Mouse (Mus musculus) cerebellum, adult 18-20 months (tissue): ENCODE results near the gene Bricd5.

Experiments
- DNase-seq, 2 experiments: peaks; one replicate each; pipeline ENCODE4 v3.0.0; 2021

Gene Bricd5

DNA sequence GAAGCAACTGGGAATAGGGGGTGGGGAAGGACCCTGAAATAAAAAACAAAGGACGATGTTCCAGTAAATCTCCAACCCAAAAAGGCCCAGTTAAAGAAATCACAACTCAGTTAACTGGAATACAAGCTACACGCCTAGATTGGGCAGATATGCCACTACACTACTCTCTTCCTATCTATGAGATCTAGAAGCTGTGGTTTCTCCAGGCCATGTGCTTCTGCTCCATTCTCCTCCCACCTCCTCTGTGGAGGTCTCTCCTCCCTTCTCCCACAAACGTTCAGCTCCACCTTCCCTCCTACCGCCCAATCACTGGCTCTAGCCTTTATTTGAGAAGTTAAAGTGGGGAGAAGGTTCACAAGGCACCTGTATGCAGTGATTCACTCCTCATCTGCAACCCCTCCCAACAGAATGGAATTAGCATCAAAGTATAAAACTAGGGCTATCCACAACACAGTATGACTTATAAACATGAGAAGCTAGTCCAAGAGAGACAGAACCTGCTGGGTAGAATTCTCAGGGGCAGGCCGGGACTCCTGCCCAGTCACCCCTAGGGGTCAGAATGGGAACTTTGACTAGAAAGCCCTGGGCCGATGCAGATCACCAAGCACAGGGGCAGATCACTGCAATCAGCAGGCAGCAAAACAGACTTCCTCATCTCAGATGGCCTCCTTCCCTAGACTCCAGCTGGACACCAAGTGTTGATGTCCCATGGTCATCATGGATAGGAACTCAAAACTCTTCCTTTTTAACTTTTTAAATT is 10.1 kb upstream of the Bricd5 start:
- DNase-seq, result no peak

DNA sequence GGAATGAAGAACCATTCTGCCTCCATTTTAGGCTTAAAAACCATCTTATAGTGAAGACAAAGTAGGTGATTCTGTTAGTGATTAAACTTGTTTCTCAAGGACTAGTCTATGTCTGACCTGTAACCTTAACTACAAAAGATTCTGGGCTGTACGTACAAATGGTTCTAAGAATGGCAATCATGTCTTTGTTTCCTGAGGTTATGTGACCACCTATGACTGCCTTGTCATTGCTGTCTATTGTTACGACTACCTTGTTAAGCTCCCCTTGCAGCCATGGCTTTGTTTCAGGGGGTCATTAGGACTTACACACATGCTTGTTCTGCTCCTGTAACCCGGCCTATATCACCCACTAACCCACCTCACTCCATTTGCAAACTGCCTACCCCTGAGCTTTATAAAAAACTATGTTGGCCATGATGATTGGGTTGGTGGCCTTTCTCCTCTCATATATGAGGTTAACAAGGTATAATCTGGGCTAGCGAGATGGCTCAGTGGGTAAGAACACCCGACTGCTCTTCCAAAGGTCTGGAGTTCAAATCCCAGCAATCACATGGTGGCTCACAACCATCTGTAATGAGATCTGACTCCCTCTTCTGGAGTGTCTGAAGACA is 4.9 kb upstream of the Bricd5 start:
- DNase-seq, result no peak

DNA sequence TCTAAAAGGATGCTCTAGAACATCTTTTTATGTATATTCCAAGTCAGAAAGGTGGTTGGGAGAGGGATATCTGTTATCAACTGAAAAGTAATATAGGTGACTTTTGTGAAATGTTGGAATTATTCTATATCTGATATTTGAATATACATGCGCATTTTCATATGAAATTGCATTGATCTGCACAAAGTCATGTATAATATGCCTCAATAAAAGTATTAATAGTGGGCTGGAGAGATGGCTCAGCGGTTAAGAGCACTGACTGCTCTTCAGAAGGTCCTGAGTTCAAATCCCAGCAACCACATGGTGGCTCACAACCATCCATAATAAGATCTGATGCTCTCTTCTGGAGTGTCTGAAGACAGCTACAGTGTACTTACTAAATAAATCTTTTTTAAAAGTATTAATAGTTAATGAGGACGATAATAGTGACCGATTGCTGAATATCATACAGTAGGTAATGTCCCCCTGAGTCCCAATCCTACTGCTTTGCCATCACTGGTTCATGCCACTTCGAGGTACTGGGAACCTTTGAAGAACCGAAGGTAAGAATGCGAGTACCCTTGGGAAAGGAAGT is 4.3 kb upstream of the Bricd5 start:
- no peak for DNase-seq

DNA sequence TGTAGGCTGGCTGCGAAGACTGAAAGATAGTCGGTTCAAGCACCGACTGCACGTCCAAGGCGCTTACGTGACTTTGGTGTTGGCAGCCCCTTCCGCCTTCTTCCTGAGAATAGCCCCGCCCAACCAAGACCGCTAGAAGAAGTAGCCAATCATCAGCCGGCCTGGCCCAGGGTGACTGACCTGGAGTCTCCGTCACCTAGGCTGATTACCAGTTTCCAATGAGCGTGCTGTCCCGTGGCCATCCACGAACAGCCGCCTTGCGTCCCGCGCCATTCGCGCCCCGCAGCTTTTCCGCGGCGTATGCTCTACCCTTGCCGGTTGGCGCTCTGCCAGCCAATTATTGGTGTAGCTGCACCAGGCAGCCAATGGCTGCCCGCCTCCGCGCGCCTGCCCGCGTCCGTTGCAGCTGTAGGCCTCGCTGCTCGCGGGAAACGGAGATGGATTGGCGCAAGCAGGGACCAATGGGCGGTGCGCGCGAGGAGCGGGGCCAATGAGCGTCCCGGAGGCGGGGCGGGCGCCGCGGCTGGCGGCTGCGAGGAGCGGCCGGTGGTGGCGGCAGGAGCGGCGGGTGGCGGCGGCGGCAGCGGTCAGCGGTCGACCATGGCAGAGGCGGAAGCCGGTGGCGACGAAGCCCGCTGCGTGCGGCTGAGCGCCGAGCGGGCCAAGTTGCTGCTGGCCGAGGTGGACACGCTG is 3.6 kb upstream of the Bricd5 start, which contains the start of the genes E4f1 and Pgp:
Gene E4f1, minus strand, starts transcription at position 404 of the 693 bp plus-strand sequence.
Gene Pgp, plus strand, starts transcription at position 483 of the 693 bp plus-strand sequence.
- peak; percentile 99 to 100 for DNase-seq

DNA sequence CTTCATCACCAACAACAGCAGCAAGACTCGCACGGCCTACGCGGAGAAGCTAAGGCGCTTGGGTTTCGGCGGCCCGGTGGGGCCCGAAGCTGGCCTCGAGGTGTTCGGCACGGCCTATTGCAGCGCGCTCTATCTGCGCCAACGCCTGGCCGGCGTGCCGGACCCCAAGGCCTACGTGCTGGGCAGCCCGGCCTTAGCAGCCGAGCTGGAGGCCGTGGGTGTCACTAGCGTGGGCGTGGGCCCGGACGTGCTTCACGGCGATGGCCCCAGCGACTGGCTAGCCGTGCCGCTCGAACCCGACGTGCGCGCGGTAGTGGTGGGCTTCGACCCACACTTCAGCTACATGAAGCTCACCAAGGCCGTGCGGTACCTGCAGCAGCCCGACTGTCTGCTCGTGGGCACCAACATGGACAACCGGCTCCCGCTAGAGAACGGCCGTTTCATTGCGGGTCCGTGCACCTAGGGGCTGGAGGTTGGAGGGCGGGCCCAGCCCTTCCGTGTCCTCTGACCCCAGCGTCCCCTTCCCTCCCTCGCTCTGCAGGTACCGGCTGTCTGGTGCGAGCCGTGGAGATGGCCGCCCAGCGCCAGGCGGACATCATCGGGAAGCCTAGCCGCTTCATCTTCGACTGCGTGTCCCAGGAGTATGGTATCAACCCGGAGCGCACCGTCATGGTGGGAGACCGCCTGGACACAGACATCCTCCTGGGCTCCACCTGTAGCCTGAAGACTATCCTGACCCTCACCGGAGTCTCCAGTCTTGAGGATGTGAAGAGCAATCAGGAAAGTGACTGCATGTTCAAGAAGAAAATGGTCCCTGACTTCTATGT is 2.8 kb upstream of the Bricd5 start:
- DNase-seq, result peak; percentile 40 to 67

DNA sequence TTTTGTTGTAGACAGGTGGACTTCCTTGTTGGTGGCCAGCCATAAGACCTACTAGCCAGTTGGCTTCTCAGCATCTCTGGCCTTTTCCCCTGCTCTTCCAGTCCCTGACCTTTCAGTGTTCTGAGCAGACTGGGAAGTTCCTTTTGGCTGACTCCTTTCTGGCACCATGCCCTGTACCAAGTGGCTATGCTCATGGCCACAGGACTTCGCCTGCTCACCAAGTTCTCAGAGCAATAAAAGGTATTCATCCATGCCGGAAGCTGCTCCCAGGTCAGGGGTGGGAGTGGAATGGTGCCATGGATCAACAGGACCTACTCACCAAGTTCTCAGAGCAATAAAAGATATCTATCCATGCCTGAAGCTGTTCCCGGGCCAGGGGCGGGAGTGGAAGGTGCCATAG is 1.2 kb upstream of the Bricd5 start:
- DNase-seq, result peak; percentile 72 to 78

DNA sequence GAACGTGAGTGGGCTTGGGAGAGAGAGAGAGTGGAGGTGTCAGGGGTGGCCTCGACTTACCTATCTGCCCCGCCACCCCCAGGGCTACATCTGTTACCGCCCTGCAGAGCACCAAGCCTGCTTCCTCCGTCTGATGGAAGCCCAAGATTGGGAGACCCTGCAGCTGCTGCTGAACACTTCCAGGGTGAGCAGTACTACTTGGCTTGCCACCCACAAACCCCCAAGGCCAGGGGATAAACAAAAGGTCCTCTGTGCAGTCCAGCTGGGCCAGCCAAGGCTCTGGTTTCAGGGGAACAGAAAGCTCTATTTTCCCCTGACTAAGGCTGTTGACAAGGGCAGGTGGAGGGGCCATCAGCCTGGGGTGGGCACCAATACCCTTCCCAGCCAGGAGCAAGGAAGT is 873 bp downstream of the Bricd5 start:
- peak in 1 of 2 experiments; percentile 24 for DNase-seq

DNA sequence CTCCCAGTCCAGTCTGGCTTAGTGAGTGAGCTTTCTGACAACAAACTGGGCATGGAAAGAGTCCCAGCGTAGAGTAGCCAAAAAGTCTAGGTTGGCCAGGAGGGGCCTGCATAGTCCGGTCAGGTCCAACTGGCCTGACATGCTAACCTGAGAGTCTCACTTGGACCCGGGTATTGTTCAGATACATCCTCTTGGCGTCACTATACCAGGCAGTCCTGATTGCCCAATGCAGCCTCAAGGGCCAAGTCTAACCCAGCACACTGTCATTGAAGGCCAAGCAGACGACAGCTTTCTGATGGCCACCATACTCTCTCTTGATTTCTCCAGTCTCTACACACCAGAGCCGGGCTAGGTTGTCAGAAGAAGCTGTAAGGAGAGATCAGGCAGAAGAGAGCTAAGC is 1.9 kb downstream of the Bricd5 start:
- no peak for DNase-seq

DNA sequence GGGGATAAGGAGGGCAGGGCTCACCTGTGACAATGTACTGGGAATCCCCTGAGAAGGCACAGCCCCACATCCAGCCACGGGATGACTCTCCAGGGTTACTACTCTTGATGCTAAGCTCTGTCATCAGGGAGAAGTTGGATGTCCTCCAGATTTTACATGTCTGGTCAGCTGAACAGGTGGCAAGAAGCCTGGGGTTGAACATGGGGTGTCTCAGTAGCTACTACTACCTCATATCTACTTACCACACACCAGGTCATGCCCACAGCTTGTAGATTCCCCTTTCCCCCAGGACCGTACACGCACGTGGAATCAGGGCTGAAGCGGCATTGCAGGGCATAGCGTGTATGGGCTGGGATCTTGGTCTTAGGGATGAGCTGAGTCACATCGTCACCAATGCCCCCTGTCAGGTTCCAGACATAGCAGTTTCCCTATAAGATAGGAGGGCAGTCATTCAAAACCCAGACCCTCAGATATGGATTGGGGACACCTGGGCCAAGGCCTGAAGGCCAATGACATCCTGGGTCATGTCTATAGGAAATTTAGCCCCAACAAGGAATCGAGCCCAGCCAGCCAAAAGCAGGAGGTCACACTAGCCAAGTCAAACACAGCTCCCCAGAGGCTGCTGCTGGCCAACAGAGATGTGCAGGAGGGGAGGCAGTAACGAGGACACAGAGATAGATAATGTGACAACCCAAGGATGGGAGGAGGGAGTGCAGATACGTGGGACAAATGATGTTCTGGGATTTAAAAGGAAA is 2.5 kb downstream of the Bricd5 start:
- no peak for DNase-seq

DNA sequence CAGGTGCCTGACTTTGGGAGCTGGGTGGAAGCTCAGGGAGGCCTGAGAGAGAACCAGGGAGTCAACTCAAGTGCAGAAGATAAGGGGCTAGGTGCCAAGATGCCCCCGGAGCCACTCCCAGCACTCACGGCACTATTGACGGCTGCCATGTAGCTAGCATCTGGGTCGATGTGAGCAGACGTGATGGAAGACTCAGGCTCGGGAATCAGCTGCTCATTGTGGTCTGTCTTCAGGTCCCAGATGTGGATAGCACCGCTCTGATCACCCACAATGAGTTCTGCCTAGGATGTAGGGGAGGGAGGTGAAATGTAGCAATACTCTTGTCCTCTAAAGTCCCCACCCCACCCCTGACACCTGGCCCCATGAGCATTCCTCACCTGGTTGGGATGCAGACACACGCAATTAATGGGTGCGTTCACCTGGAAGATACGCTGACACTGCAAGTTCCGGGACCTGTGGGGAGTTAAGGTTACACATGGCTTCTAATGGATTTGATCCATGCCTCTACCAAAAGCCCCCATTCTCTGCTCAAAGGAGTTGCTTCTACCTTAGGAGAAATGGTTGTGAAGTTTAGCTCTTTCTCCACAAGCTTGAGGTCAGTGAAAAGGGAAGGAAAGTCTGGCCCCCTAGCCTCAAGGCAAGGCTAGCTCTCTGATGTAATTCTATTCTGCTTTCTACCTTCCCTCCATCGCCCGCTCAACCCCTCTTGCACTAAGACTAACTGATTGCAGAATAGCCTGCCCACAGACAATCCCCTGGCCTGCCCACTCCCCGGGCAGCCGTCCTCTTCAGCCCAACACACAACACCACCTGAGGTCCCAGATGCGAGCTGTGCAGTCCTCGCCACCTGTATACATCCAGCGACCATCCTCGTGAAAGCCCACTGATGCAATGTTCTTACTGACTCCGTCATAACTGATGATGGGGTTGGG is 3.6 kb downstream of the Bricd5 start:
- no peak for DNase-seq

DNA sequence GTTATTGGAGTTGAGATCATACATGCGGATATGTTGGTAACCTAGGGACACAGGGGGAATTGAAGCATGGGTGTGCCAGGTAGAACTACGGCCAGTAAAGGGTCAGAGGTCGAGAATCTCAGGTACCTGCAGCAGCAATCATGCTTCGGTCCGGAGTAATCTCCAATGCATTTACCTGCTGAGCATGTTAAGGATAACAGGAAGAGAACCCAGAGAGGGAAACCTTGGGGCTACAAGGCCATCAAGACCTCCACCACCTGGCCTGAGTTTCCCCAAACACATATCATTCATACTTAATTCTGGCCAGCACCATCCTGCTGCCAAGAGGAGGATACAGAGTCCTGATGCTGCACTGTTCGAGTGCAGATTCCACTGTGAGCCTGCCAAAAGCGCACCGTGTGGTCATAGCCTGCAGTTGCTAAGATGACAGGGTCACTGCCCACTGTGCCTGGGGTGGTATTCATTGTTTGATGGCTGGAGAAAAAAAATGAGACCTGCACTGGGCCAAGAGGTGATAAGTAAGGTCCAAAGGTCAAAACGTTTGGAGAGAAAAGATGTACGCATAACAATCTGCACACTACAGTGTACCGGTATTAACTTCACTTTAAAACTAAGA is 4.4 kb downstream of the Bricd5 start:
- peak in 1 of 2 experiments; percentile 52 for DNase-seq

DNA sequence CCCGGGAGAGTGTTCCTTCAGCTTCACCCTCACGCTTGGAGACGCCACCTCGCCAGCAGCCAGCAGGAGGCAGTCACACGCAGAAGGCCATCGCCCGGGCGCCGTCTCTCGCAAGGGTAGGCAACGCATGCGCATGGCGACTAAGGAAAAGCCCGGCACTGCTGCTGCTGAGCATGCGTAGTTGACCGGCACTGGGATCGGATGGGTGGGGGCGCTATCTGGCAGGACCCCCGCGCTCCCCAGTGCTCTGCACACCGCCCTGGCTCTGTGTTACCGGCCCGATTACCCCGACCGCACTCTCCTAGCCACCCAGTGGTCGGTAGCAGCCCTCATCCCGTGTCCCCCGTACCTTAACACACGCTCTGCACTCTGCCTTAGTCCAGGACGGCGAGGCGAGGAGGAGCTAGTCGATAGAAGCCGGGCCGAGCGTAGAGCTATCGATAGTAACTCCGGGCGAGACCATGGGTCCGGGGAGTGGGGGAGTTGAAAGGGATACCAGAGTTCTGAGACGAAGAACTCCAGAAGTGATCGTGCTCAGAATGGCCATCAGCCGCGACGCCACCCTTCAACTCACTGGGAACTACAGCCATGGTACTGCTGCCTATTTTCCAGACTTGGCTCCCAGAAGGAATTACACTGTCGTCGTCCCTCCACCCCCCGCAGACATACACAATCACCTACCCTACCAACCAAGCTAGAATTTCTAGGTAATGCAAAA is 5.1 kb downstream of the Bricd5 start, which contains the start of gene Mlst8:
Gene Mlst8, minus strand, starts transcription at position 416 of the 718 bp plus-strand sequence.
- peak; percentile 97 to 99 for DNase-seq

DNA sequence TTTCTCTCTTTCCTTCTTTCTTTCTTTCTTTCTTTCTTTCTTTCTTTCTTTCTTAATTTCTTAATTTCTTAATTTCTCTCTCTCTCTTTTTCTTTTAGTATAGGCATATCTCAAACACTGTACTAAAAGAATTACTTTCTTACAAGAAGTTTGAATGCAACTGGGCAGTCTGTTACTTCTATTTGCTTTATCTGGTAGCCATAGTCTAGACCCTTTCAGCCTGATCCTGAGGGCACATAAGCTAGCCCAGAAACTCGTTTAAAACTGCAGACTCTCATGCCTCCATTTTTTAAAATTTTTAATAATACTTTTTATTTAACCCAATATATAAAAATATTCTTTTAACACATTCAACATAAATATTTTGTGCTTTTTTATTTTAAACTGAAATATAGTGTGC is 5.7 kb downstream of the Bricd5 start:
- no peak for DNase-seq

DNA sequence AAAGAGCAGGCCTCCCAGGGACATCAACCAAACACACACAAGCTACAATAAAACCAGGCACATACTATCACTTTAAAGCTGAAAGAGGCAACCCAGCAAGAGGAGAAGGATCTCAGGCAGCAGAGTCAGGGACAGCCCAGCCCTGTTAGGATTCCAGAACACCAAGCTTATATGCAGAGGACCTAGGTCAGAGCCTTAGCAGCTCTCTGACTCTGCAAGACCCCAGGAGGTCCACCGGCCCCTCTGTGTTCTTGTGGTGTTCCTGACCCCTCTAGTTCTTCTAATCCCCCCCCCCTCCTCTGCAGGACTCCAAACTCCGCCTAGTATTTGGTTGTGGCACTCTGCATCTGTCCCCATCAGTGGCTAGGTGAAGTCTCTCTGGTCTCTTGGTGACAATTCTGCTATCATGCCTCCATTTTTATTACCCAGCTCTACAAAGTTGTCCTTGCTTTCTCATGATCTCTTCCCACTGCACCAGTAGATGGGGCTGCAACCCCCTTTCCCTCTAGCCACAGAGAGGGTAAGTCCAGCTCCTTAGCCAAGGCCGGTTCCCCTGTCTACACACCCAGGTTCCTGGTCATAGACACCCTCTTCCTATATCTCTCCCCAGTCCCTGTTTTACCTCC is 6.6 kb downstream of the Bricd5 start:
- DNase-seq, result no peak

DNA sequence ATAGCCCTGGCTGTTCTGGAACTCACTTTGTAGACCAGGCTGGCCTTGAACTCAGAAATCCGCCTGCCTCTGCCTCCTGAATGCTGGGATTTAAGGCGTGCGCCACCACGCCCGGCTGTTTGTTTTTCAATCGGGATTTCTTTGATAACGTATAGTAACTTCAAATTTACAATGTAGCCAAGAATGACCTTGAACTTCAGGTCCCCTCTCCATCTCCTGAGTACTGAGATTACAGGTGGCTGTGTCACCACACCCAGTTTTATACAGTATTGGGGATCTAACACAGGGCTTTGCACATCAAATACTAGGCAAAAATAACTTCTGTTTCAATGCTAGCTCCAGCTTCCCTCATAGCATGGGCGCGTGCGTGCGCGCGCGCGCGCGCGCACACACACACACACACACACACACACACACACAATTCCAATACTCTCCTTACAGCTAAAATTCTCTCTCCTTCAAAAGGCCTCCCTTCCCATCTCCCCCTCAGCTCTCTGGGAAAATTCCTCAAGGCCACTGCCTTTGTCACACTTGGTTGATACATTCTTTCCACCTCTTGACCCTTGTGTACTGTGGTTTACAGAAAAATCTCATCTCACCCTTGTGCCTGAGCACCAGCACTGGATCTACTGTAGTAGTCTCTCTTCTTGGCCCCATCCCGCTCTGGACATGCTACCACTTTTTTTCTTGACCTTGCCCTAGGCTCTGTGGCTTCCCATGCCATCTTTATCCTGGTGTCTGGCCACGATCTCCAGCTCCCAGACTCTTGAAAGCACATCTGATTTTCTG is 7.5 kb downstream of the Bricd5 start:
- DNase-seq, result no peak

DNA sequence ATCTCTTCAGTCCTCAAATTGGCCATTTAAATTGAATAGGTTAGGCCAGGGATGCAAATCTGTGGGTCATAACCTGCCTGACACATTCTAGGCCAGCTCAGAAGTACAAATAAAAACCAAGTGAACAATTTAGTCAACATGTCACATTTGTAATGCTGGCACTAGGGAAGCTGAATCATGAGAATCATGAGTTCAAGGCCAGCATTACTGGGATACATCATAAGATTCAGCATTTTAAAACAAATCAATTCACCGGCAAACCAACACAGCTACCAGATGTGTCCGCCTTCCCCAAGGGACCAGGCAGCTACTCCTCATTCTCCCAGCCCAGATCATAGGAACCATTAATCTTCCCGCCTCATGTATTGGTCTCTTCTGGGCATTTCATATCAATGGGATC is 9.8 kb downstream of the Bricd5 start:
- DNase-seq, result no peak

DNA sequence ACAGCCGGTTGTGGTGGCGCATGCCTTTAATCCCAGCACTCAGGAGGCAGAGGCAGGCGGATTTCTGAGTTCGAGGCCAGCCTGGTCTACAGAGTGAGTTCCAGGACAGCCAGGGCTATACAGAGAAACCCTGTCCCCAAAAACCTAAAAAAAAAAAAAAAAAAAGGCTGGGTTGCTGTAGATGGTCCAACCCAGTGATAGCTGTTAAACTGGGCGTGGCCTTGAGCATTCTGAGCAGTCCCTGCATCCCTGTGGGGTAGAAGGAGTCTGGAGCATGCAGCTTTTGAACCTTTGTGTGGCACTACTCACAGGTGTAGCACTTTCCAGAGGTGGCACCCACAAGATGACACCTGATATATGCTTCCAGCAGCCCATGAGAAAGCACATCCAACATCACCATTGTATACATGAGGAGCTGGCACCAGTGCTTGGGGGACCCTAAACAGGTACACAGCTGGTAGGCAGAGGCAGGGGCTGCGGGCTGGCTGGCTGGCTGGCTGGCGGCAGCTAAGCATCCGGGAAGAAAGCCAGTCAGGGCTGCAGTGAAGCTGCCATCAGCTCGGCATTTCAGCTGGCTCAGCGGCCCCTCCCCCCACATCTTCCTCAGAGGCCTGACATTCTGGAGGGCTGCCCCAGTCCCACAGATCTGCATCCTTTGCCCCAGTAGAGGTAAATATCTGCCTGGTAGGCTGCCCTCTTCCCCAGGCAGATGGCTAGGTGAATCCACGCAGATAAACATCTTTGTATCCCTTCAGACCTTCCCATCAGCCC is 11.6 kb downstream of the Bricd5 start:
- no peak for DNase-seq
